ENCODE assay signal across 16 mouse cellular contexts in the genomic region with DNA sequence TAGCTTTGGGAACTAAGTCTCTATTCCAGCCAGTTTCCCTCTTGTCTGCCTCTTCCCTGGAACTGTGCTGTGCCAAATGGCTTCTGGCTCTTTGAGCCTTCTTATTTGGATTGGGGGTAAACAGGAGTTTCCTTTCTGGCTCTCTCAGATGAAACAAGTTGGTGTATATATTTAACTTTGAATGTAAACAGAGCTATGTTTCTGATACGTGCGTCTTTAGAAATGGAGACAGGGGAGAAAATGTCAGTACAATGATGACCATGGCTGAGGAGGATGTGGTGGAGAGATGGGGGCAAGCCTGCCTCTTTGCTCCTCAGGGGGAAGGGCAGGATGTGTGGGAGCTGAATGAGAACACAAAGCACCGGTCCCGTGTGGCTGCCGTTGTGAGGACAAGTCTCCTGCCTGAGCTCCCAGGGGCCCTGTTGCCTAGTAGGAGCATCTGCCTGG. TPM values are rescaled to one million over a fixed set of nuclear protein-coding genes. Genes with fewer than 3 reads are reported as not detected.
A peak's percentile ranks its signal among the peaks of the same experiment; 100 is the strongest.
DNase-seq lines count a peak whose midpoint lies in the region; ATAC-seq and TF ChIP-seq lines count a peak whose summit lies in the region.
"Had no signal": no experiment of that assay in that cellular context is flagged by ENCODE, and none has a peak within 500 bp of the region (broad histone marks: within the 10 kb centered on the region; RNA-seq: fewer than 3 reads in every experiment).

No protein-coding gene starts in this region.

- WGBS in embryonic facial prominence, embryonic 14.5 days = 52% methylated on average over 5 of the region's 5 CpGs
- 58% methylated on average over 5 of the region's 5 CpGs for WGBS in embryonic facial prominence, embryonic 10.5 days
- 9% methylated on average over 5 of the region's 5 CpGs for WGBS in lung, adult 2 months
- WGBS in intestine, embryonic 16.5 days = 35% methylated on average over 5 of the region's 5 CpGs
- 18% methylated on average over 5 of the region's 5 CpGs for WGBS in stomach, embryonic 14.5 days

- H3K4me2 ChIP-seq in embryonic facial prominence, embryonic 14.5 days (ENCODE audit: low read depth, low read length) = no peak overlapping the region
- no peak overlapping the region for H3K4me2 ChIP-seq in intestine, embryonic 16.5 days (ENCODE audit: low read depth, low read length)
- H3K4me2 ChIP-seq in stomach, embryonic 14.5 days (replicated peaks; ENCODE audit: low read depth, low read length) = no peak overlapping the region
- H3K4me2 ChIP-seq: hindbrain, embryonic 13.5 days; limb, embryonic 15.5 days; neural tube, embryonic 13.5 days had no signal

- no peak for TF ChIP-seq CTCF in lung, adult 2 months (IDR thresholded peaks at IDR 0.05; ENCODE audit: insufficient read depth, low read length)

- H3K4me1 ChIP-seq in embryonic facial prominence, embryonic 14.5 days (ENCODE audit: control insufficient read depth, insufficient read depth, low read length) = 0 out of 2 replicates have a peak, but pooled peaks cover 4% of the 10 kb centered on the region
- H3K4me1 ChIP-seq in embryonic facial prominence, embryonic 10.5 days = 0 out of 2 replicates have a peak, but pooled peaks cover 2% of the 10 kb centered on the region
- H3K4me1 ChIP-seq in lung, adult 2 months (ENCODE audit: control insufficient read depth, insufficient read depth, low read length) = peaks cover 8% of the 10 kb centered on the region; the same call in 1 of the 2 replicates
- H3K4me1 ChIP-seq in intestine, embryonic 16.5 days (ENCODE audit: control insufficient read depth, insufficient read depth, low read length) = peaks cover 10% of the 10 kb centered on the region; the same call in 1 of the 2 replicates
- H3K4me1 ChIP-seq in stomach, embryonic 14.5 days (ENCODE audit: control insufficient read depth, insufficient read depth, low read length) = peaks cover 22% of the 10 kb centered on the region; the same call in 1 of the 2 replicates
- H3K4me1 ChIP-seq: hindbrain, embryonic 13.5 days; limb, embryonic 15.5 days; neural tube, embryonic 13.5 days had no signal

- H3K4me3 ChIP-seq in embryonic facial prominence, embryonic 14.5 days (ENCODE audit: low read depth, low read length) = no peak overlapping the region
- H3K4me3 ChIP-seq in embryonic facial prominence, embryonic 10.5 days = no peak overlapping the region
- H3K4me3 ChIP-seq in lung, adult 2 months (replicated peaks; ENCODE audit: extremely low read depth, low read depth, low read length) = no peak overlapping the region
- H3K4me3 ChIP-seq in intestine, embryonic 16.5 days (ENCODE audit: low read length) = no peak overlapping the region
- H3K4me3 ChIP-seq in stomach, embryonic 14.5 days (ENCODE audit: low read depth, low read length) = no peak overlapping the region
- H3K4me3 ChIP-seq: erythroblast, embryonic 14.5 days; hindbrain, embryonic 13.5 days; limb, embryonic 15.5 days; neural tube, embryonic 13.5 days had no signal

- no peak overlapping the region for H3K9ac ChIP-seq in embryonic facial prominence, embryonic 14.5 days (ENCODE audit: low read depth, low read length)
- H3K9ac ChIP-seq in intestine, embryonic 16.5 days (ENCODE audit: low read depth, low read length) = no peak overlapping the region
- no peak overlapping the region for H3K9ac ChIP-seq in stomach, embryonic 14.5 days (replicated peaks; ENCODE audit: low read depth, low read length)
- H3K9ac ChIP-seq: hindbrain, embryonic 13.5 days; limb, embryonic 15.5 days; neural tube, embryonic 13.5 days had no signal

- no peak for TF ChIP-seq POLR2A in lung, adult 2 months (IDR thresholded peaks at IDR 0.05; ENCODE audit: borderline replicate concordance, extremely low read depth, low read depth, low read length)

- H3K9me3 ChIP-seq in embryonic facial prominence, embryonic 14.5 days (ENCODE audit: control insufficient read depth, low read length) = no peaks in the 10 kb centered on the region
- no peaks in the 10 kb centered on the region for H3K9me3 ChIP-seq in embryonic facial prominence, embryonic 10.5 days
- no peaks in the 10 kb centered on the region for H3K9me3 ChIP-seq in intestine, embryonic 16.5 days (ENCODE audit: control insufficient read depth, low read length)
- no peaks in the 10 kb centered on the region for H3K9me3 ChIP-seq in stomach, embryonic 14.5 days (ENCODE audit: control insufficient read depth, low read depth, low read length)
- H3K9me3 ChIP-seq: hindbrain, embryonic 13.5 days; limb, embryonic 15.5 days; neural tube, embryonic 13.5 days had no signal

- H3K27ac ChIP-seq in embryonic facial prominence, embryonic 14.5 days (replicated peaks; ENCODE audit: low read depth, low read length) = no peak overlapping the region
- no peak overlapping the region for H3K27ac ChIP-seq in embryonic facial prominence, embryonic 10.5 days (replicated peaks)
- H3K27ac ChIP-seq in intestine, embryonic 16.5 days (ENCODE audit: low read length) = peak overlapping the region; percentile 60
- H3K27ac ChIP-seq in stomach, embryonic 14.5 days (ENCODE audit: low read length) = peak overlapping the region; percentile 52; the same call in 1 of the 2 replicates
- H3K27ac ChIP-seq: hindbrain, embryonic 13.5 days; limb, embryonic 15.5 days; neural tube, embryonic 13.5 days had no signal

- H3K36me3 ChIP-seq in embryonic facial prominence, embryonic 14.5 days (ENCODE audit: control insufficient read depth, insufficient read depth, low read length) = no peaks in the 10 kb centered on the region
- H3K36me3 ChIP-seq in embryonic facial prominence, embryonic 10.5 days (replicated peaks) = no peaks in the 10 kb centered on the region
- H3K36me3 ChIP-seq in intestine, embryonic 16.5 days (ENCODE audit: control insufficient read depth, insufficient read depth, low read length) = no peaks in the 10 kb centered on the region
- H3K36me3 ChIP-seq in stomach, embryonic 14.5 days (ENCODE audit: control insufficient read depth, insufficient read depth, low read length) = no peaks in the 10 kb centered on the region
- H3K36me3 ChIP-seq: hindbrain, embryonic 13.5 days; limb, embryonic 15.5 days; neural tube, embryonic 13.5 days had no signal

- DNase-seq in embryonic facial prominence, embryonic 14.5 days (ENCODE audit: low spot score) = peak; percentile 58
- no peak for DNase-seq in embryonic facial prominence, embryonic 10.5 days (ENCODE audit: low spot score)
- DNase-seq in lung, adult 18-20 months = peak; percentile 39 to 65
- DNase-seq in lung, adult 2 months = no peak
- no peak for DNase-seq in left cerebral cortex, postnatal 36 days (ENCODE audit: low spot score in 2 of 2)
- DNase-seq in urinary bladder, adult 18-20 months (ENCODE audit: low spot score in 2 of 2) = no peak
- DNase-seq: adrenal gland, adult 2 months; cerebellum, adult 9-10 months; kidney, adult 9 months had no signal

- intact Hi-C loops in left cerebral cortex, postnatal 36 days (cut with DNase I) = no loop called here

- ATAC-seq in embryonic facial prominence, embryonic 14.5 days (ENCODE audit: low read depth) = no peak
- peak; percentile 60 for ATAC-seq in intestine, embryonic 16.5 days
- ATAC-seq in stomach, embryonic 14.5 days (ENCODE audit: insufficient number of reproducible peaks, insufficient read depth, low FRiP score, low read depth) = no peak
- ATAC-seq: midbrain, embryonic 16.5 days had no signal

- no peaks in the 10 kb centered on the region for H3K27me3 ChIP-seq in embryonic facial prominence, embryonic 14.5 days (replicated peaks; ENCODE audit: control insufficient read depth, insufficient read depth, low read length)
- no peaks in the 10 kb centered on the region for H3K27me3 ChIP-seq in embryonic facial prominence, embryonic 10.5 days (replicated peaks; ENCODE audit: low read depth, poor library complexity, severe bottlenecking)
- H3K27me3 ChIP-seq in intestine, embryonic 16.5 days (replicated peaks; ENCODE audit: control insufficient read depth, insufficient read depth, low read length) = no peaks in the 10 kb centered on the region
- no peaks in the 10 kb centered on the region for H3K27me3 ChIP-seq in stomach, embryonic 14.5 days (ENCODE audit: control insufficient read depth, insufficient read depth, low read length)
- H3K27me3 ChIP-seq: hindbrain, embryonic 13.5 days; limb, embryonic 15.5 days; neural tube, embryonic 13.5 days had no signal

RNA-seq across cellular contexts. Expression of a gene that starts 25.3 kb away (rescaled TPM):
- 42.4 and 42.9 TPM in 2 replicates for polyA plus RNA-seq in embryonic facial prominence, embryonic 14.5 days (2014; fragmentation: Nextera tagmentation; extraction: Ambion mirVana)
- 33.2 and 34.8 TPM in 2 replicates for polyA plus RNA-seq in embryonic facial prominence, embryonic 10.5 days (2016; fragmentation: Nextera tagmentation; extraction: Ambion mirVana)
- 107 and 129 TPM in 2 replicates for polyA plus RNA-seq in lung, adult 2 months (2012; rRNA removed)
- 45.5 and 48.7 TPM in 2 replicates for polyA plus RNA-seq in intestine, embryonic 16.5 days (2015; fragmentation: Nextera tagmentation; extraction: Ambion mirVana)
- polyA plus RNA-seq in stomach, embryonic 14.5 days (2014; fragmentation: Nextera tagmentation; extraction: Ambion mirVana) = 37.2 and 40.3 TPM in 2 replicates
- 100 to 1,000 TPM; 108 to 117 TPM for total RNA-seq in left cerebral cortex, postnatal 36 days (2021)

Comparison
In these comparisons a context has a peak if more than half of its experiments do, and no peak if none do; other contexts are left out.
1. DNase-seq: peak in embryonic facial prominence, embryonic 14.5 days (single experiment) and lung, adult 18-20 months (2 of 2); none in embryonic facial prominence, embryonic 10.5 days (single experiment), lung, adult 2 months (single experiment), left cerebral cortex, postnatal 36 days (0 of 2) and urinary bladder, adult 18-20 months (0 of 2).
2. H3K27ac ChIP-seq: peak in intestine, embryonic 16.5 days (single experiment) and stomach, embryonic 14.5 days (single experiment); none in embryonic facial prominence, embryonic 14.5 days (single experiment) and embryonic facial prominence, embryonic 10.5 days (single experiment).